Mouse (Mus musculus) lung, embryonic 14.5 days (tissue): ENCODE results near the gene Stx7. TPM values are rescaled to one million over a fixed set of nuclear protein-coding genes. Genes with fewer than 3 reads are reported as not detected.

Source experiments
- ATAC-seq: fragments of 200-750 bp; cut with Nextera tagmentation; 2 replicates; pipeline ENCODE4 v1.8.0; 2017; ENCODE audit warnings: mild to moderate bottlenecking, moderate TSS enrichment, moderate library complexity; ENCODE audit not compliant: insufficient read depth
- DNase-seq: peaks from one replicate; pipeline ENCODE4 v3.0.0-alpha.2; 2015
- H3K27ac ChIP-seq: fragments of 300-500 bp; sonication (generic); 2 replicates; pipeline ENCODE4 v1.5.1; 2014; ENCODE audit warnings: low read depth, mild to moderate bottlenecking, moderate library complexity
- H3K27me3 ChIP-seq: fragments of 300-500 bp; sonication (generic); 2 replicates; pipeline ENCODE4 v1.6.1; 2014; ENCODE audit warnings: low read length, control low read depth; ENCODE audit not compliant: insufficient read depth
- H3K36me3 ChIP-seq: fragments of 300-500 bp; sonication (generic); 2 replicates; pipeline ENCODE4 v1.6.1; 2014; ENCODE audit warnings: control low read depth; ENCODE audit not compliant: insufficient read depth
- H3K4me1 ChIP-seq: fragments of 300-500 bp; sonication (generic); 2 replicates; pipeline ENCODE4 v1.6.1; 2014; ENCODE audit warnings: antibody characterized with exemption, control low read depth; ENCODE audit not compliant: insufficient read depth
- H3K4me2 ChIP-seq: fragments of 300-500 bp; sonication (generic); 2 replicates; pipeline ENCODE4 v1.6.1; 2014; ENCODE audit warnings: mild to moderate bottlenecking
- H3K4me3 ChIP-seq: fragments of 300-500 bp; sonication (generic); 2 replicates; pipeline ENCODE4 v1.5.1; 2014; ENCODE audit warnings: low read depth, low read length
- H3K9ac ChIP-seq: fragments of 300-500 bp; sonication (generic); 2 replicates; pipeline ENCODE4 v1.6.1; 2014
- H3K9me3 ChIP-seq: fragments of 300-500 bp; sonication (generic); 2 replicates; pipeline ENCODE4 v1.6.1; 2016; ENCODE audit warnings: low read depth, low read length, control low read depth
- CTCF ChIP-seq: IDR thresholded peaks from 2 replicates; pipeline ENCODE4 v1.5.1; 2016; ENCODE audit warnings: antibody characterized with exemption, low read depth
- WGBS: fragments of 180-500 bp; shearing (Covaris S2); extraction: QIAGEN DNeasy Blood & Tissue Kit; methylation state at CpG from one replicate; pipeline ENCODE4 v1.1.7; 2014; 5-methylcytosine and 5-hydroxymethylcytosine counted together
- polyA plus RNA-seq: library from polyadenylated mRNA; unstranded; fragments of >200 nt; fragmentation: Nextera tagmentation; extraction: Ambion mirVana; gene quantifications from 2 replicates; pipeline ENCODE4 v1.2.1, GENCODE M21; 2014

Stx7 gene
- polyA plus RNA-seq, 1 experiment from 2014 or later = 76.1 TPM

DNA sequence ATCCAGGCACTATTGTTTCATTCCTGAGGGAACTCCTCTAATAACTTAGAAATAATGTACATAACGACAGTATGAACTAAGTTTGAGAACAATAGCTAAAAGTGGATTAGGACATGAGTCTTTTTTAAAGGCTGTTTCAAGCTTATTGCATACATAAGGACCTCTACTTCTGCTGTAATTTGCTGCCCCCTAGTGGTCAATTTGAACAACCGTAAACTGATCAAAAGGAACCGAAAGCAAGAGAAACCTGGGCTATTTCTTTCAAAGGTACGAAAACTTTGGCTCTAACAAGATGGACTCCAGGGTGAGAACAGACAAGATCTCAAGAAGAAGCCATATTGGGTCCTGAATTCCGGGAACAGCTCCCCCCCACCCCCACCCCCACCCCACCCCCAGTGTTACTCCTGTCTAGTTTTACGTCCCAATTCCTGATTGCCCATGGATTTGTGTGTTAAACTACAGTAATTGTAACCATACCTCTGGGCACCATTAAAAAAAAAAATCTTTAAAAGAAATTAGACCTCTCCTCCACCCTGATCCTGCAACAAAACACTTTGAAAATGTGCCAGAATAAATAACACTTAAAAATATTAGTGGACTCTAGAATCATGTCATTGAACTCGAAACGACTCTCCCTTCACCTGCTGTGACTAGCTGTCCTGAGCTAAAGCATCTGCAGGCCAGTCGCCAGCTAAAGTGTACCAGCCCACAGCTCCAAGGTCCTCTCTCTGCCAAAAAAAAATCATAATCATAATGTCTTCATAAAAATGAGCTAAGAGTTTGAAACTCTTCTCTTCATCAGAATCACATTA lies 17.4 kb upstream of the Stx7 start:
- Histone ChIP-seq H3K27me3 (no peaks in the 10 kb centered on the region), H3K9ac (no peak overlapping the region), H3K4me2 (peak overlapping the region; percentile 51), H3K4me3 (peak overlapping the region; percentile 18; the same call in 1 of the 2 replicates), H3K27ac (peak overlapping the region; percentile 73), H3K9me3 (no peaks in the 10 kb centered on the region), H3K4me1 (peaks cover 4% of the 10 kb centered on the region; the same call in 1 of the 2 replicates), H3K36me3 (no peaks in the 10 kb centered on the region)
- ATAC-seq (peak; percentile 77), DNase-seq (peak; percentile 94)
- TF ChIP-seq CTCF = peak; percentile 81
- WGBS = 23% methylated on average over 9 of the region's 9 CpGs

DNA sequence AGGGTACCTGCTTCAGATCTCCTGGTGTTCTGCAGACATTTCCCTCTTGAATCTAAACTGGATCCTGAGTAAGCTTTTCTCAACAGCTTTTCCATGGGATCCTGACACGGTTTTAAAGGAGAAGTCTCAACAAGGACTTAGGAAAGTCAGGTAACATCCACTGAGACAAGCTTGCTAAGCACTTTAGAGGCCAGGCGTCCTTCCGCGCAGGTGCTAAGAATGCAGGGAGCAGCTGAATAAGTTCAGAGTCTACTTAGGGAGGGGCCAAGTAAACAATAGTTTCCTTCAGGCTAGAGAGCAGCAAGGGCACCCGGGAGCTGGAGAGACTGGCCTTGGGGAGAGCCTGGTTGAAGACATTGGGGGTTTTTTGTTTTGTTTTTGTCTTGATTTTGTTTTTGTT lies 16.8 kb upstream of the Stx7 start:
- DNase-seq (peak; percentile 61), ATAC-seq (peak; percentile 81; the same call in 1 of the 2 replicates)
- H3K36me3 ChIP-seq = no peaks in the 10 kb centered on the region
- peaks cover 4% of the 10 kb centered on the region; the same call in 1 of the 2 replicates for H3K4me1 ChIP-seq
- TF ChIP-seq CTCF = no peak
- H3K4me3 ChIP-seq = no peak overlapping the region
- 14% methylated on average over 5 of the region's 5 CpGs for WGBS
- peak overlapping the region; percentile 51 for H3K4me2 ChIP-seq
- no peak overlapping the region for H3K9ac ChIP-seq
- no peaks in the 10 kb centered on the region for H3K27me3 ChIP-seq
- H3K9me3 ChIP-seq = no peaks in the 10 kb centered on the region
- peak overlapping the region; percentile 73 for H3K27ac ChIP-seq

DNA sequence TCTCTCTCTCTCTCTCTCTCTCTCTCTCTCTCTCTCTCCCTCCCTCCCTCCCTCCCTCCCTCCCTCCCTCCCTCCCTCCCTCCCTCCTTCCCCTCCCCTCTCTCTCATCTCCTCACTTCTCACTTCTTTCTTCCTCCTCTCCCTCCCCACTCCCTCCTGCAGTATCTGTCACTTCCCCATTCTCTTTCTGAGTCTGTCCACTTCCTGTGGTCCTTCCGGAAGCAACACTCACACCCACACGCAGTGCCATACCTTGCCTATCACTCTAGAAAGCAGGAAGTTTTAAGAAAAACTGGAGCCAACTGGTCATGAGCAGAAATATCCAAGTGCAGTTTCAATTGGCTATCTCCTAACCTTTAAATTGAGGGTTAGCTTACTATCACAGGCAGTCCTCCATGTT lies 16.0 kb upstream of the Stx7 start:
- Histone ChIP-seq H3K36me3 (no peaks in the 10 kb centered on the region), H3K4me2 (no peak overlapping the region), H3K27me3 (no peaks in the 10 kb centered on the region), H3K9me3 (no peaks in the 10 kb centered on the region), H3K4me3 (no peak overlapping the region), H3K4me1 (peaks cover 4% of the 10 kb centered on the region; the same call in 1 of the 2 replicates), H3K9ac (no peak overlapping the region), H3K27ac (peak overlapping the region; percentile 24; the same call in 1 of the 2 replicates)
- ATAC-seq = no peak
- no peak for TF ChIP-seq CTCF
- WGBS = 17% methylated on average over 2 of the region's 2 CpGs
- DNase-seq = no peak

DNA sequence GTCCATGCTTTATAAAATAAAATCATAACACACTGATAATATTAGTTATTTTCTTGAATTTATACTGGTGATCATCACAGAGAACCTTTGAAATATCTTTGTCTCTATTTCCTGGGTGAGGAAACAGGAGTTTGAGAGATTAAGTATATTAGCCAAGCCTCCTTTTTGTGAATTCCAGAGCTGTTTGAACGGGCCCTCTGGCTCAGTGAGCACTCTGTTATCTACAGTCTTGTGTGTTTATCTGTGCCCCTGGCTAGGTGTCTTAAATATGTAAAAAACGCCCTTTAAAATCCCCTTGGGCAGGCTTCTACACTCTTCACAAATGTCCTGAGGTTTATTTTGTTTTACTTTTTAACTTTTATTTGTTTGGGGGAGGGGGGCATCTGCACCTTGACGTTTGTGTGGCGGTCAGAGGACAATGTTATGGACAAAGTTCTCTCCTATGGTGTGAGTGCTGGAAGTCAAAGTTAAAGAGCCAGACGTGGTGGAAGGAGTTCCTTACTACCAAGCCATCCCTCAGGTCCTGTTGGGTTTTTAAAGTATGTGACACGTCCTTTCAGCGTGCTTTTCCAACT lies 14.9 kb upstream of the Stx7 start:
- peak; percentile 20 for DNase-seq
- ATAC-seq = no peak
- Histone ChIP-seq H3K9me3 (no peaks in the 10 kb centered on the region), H3K4me1 (peaks cover 4% of the 10 kb centered on the region; the same call in 1 of the 2 replicates), H3K4me3 (no peak overlapping the region), H3K27ac (peak overlapping the region; percentile 19; the same call in 1 of the 2 replicates), H3K27me3 (no peaks in the 10 kb centered on the region), H3K9ac (no peak overlapping the region), H3K36me3 (no peaks in the 10 kb centered on the region), H3K4me2 (no peak overlapping the region)
- no peak for TF ChIP-seq CTCF
- 28% methylated on average over 7 of the region's 7 CpGs for WGBS

DNA sequence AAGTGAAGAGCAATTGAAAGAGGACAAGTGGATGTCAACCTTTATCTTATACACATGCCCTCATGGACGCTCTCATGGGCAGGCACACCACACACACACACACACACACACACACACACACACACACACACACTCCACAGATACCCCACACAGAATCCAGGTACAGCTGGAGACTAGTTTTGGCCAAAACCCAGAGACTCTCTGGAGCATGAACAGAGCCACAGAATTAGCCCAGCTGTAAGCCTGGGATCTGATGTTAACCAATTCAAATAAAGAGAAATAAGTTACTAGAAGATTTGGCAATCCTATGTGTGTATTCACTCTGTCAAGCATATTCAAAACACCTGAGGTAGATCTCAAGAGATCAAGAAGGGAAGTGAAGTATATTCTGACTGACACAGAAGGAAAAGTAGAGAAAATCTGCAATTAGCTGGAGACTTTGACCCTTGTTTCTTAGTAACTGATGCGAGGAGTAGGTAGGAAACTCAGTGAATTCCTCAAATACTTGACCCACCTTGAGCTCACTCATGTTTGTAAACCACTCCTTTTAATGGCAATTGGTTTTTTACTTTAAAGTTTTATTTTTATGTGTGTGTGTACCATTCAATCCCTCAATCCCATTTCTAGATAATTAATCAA lies 10.4 kb upstream of the Stx7 start:
- ATAC-seq (no peak), DNase-seq (no peak)
- Histone ChIP-seq H3K27me3 (no peaks in the 10 kb centered on the region), H3K9ac (no peak overlapping the region), H3K9me3 (no peaks in the 10 kb centered on the region), H3K4me3 (no peak overlapping the region), H3K36me3 (no peaks in the 10 kb centered on the region), H3K4me2 (no peak overlapping the region), H3K4me1 (no peaks in the 10 kb centered on the region), H3K27ac (no peak overlapping the region)
- WGBS = 38% methylated on average over 2 of the region's 2 CpGs
- no peak for TF ChIP-seq CTCF

DNA sequence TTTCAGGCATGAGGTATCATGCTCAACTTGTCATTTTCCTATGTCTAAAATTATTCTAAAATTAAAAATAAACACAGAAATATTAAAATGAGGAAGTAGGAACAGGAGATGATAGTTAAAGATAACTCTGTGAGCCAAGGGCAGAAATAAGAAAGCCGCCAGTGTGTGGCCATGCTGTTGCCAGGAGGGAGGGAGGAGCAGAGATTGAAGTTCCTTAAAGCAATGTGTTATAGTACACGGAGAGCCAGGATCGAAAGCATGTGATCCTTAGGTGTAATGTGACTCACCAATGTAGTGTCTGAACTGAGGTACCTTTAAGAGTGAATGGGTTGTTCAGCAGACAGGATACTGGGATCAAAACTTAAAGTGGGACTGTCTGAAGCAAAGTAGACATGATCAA lies 6.4 kb upstream of the Stx7 start:
- ATAC-seq (no peak), DNase-seq (no peak)
- H3K36me3 ChIP-seq = no peaks in the 10 kb centered on the region
- H3K27me3 ChIP-seq = no peaks in the 10 kb centered on the region
- no peaks in the 10 kb centered on the region for H3K9me3 ChIP-seq
- H3K9ac ChIP-seq = no peak overlapping the region
- H3K4me1 ChIP-seq = no peaks in the 10 kb centered on the region
- H3K4me2 ChIP-seq = no peak overlapping the region
- no peak overlapping the region for H3K27ac ChIP-seq
- no peak for TF ChIP-seq CTCF
- 72% methylated on average over 3 of the region's 3 CpGs for WGBS
- no peak overlapping the region for H3K4me3 ChIP-seq

DNA sequence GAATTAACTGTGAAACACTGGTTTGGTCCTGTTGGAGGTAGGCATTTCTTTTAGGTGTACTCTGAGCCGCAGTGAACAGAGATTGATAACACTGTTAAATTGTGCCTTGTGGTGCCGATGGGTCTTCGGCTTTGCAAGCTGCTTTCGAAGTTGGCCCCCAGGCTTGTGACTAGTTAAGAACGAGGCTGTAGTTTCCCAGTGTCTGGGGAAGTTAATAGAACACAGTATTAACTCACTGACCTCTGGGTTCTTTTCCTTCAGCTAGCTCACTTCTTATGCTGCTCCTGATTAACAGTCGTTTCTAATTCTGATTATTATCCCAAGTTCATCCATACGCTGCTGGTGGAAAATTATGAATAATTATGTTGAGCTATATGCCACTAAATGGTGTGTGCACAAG lies 984 bp downstream of the Stx7 start:
- no peak for DNase-seq

More for the DNA sequence above, 984 bp downstream of the Stx7 start:
- H3K9ac ChIP-seq = peak overlapping the region; percentile 75
- H3K4me2 ChIP-seq = peak overlapping the region; percentile 66
- no peaks in the 10 kb centered on the region for H3K4me1 ChIP-seq
- peak overlapping the region; percentile 84 for H3K4me3 ChIP-seq
- TF ChIP-seq CTCF = no peak
- no peak overlapping the region for H3K27ac ChIP-seq
- H3K9me3 ChIP-seq = no peaks in the 10 kb centered on the region
- ATAC-seq = no peak
- no peaks in the 10 kb centered on the region for H3K27me3 ChIP-seq
- H3K36me3 ChIP-seq = no peaks in the 10 kb centered on the region
- whole genome bisulfite sequencing = 30% methylated on average over 7 of the region's 7 CpGs
